Mouse (Mus musculus) CD4-positive, CD25-positive, alpha-beta regulatory T cell, adult 2 months (primary cell): Measurements from ENCODE around the gene Gm7995.
"Not testable (repeated sequence)": the region's sequence is repeated elsewhere in the genome, so short reads cannot be mapped to it uniquely, and the experiment has no call there.

ENCODE experiments used
- DNase-seq: peaks from one replicate; pipeline ENCODE4 v3.0.0-alpha.2; 2012; ENCODE audit warnings: low read depth, low spot score

Gene Gm7995

DNA sequence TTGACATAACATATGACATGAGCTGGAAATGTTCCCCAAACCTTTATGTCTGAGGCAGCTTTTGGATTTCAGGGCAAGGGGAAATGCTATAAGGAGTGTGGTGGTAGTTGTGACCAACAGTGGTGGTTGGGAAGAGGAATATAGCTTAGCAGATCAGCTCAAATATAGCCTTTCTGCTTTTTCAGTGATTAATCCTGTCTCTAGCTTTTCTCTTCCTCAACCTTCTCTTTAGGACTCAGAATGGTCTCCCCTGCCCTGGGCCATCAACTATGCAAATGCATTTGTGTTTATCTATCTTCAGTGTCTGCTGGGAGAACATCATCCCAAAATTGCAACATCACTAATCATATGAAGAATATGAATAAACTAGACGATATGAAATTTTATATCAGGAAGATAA is at the start of gene Gm7995:
Gm7995 (plus strand) TSS at position 301 of the 400 bp plus-strand sequence.
- not testable (repeated sequence) for DNase-seq

DNA sequence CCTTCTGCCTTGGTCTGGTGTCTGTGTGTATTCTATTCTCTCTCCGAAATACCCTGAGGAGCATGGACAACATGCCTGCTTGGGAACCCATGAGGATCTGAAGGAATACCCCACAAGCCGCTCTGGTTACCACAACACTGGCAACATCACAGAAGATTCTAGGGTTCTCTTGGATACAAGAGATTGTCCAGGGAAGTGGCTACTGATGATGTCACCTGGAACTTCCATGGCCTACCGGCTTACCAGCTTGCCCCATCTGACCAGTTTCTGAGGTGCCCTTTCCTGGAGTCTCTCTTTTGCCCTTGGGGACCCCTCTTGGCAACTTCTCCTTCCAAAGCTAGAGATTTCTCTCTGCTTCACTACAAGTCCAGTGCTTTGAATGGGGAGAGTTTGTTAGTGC is 12.8 kb upstream of the Gm7995 start, which contains the start of gene Gm9611:
Gm9611 (minus strand) TSS at position 101 of the 400 bp plus-strand sequence.
- DNase-seq: not testable (repeated sequence)
